Mouse (Mus musculus) MEL (cell line): Measurements from ENCODE around the gene Gcm1. TPM values are rescaled to one million over a fixed set of nuclear protein-coding genes. Genes with fewer than 3 reads are reported as not detected.

ENCODE experiments used
- DNase-seq: peaks from one replicate; pipeline ENCODE4 v3.0.0; 2011; ENCODE audit warnings: low read depth, low spot score
- H3K27ac ChIP-seq: 2 replicates; pipeline ENCODE4 v1.5.1; 2012; ENCODE audit warnings: low read depth, mild to moderate bottlenecking, control low read depth, low read length, moderate library complexity; ENCODE audit not compliant: control insufficient read depth
- H3K27me3 ChIP-seq, 2 experiments: fragments of 150-350 bp in 1 of 2; sonication (generic) in 1 of 2; 2 replicates each; pipeline ENCODE4 v1.6.1; 2012; ENCODE audit warnings: low read length in 2 of 2, mild to moderate bottlenecking in 2 of 2, improper control_type of control experiment in 1 of 2, moderate library complexity in 1 of 2; ENCODE audit not compliant: insufficient read depth in 2 of 2, control insufficient read depth in 1 of 2
- H3K36me3 ChIP-seq, 2 experiments: 2 replicates each; pipeline ENCODE4 v1.6.1; 2012 to 2014; ENCODE audit warnings: low read length in 2 of 2, improper control_type of control experiment in 1 of 2, inconsistent platforms in 1 of 2, mild to moderate bottlenecking in 1 of 2; ENCODE audit not compliant: insufficient read depth in 2 of 2, control insufficient read depth in 1 of 2
- H3K4me1 ChIP-seq, 2 experiments: fragments of 150-350 bp in 1 of 2; sonication (generic) in 1 of 2; 2 replicates each; pipeline ENCODE4 v1.6.1; 2012; ENCODE audit warnings: low read length in 2 of 2, improper control_type of control experiment in 1 of 2, mild to moderate bottlenecking in 1 of 2; ENCODE audit not compliant: insufficient read depth in 2 of 2, control insufficient read depth in 1 of 2
- H3K4me3 ChIP-seq, 2 experiments: fragments of 150-350 bp in 1 of 2; sonication (generic) in 1 of 2; 2 replicates each; pipeline ENCODE4 v1.5.1; 2012; ENCODE audit warnings: low read depth in 2 of 2, low read length in 2 of 2, mild to moderate bottlenecking in 2 of 2, moderate library complexity in 2 of 2, control low read depth in 1 of 2, improper control_type of control experiment in 1 of 2; ENCODE audit not compliant: control insufficient read depth in 1 of 2, insufficient read depth in 1 of 2
- H3K79me2 ChIP-seq: 2 replicates; pipeline ENCODE4 v1.6.1; 2012; ENCODE audit warnings: mild to moderate bottlenecking, low read length, moderate library complexity; ENCODE audit not compliant: control insufficient read depth, poor library complexity, insufficient read depth
- H3K9ac ChIP-seq: 2 replicates; pipeline ENCODE4 v1.6.1; 2012; ENCODE audit warnings: low read depth, mild to moderate bottlenecking, control low read depth, low read length, moderate library complexity; ENCODE audit not compliant: control insufficient read depth, poor library complexity, severe bottlenecking
- H3K9me3 ChIP-seq: fragments of 150-350 bp; sonication (generic); replicated peaks from 2 replicates; pipeline ENCODE4 v1.6.1; 2012; ENCODE audit warnings: mild to moderate bottlenecking, low read length, improper control_type of control experiment, moderate library complexity; ENCODE audit not compliant: insufficient read depth
- BHLHE40 ChIP-seq: IDR thresholded peaks from 2 replicates; pipeline ENCODE4 v1.6.1; 2012; ENCODE audit warnings: low read depth, mild to moderate bottlenecking, inconsistent platforms, low read length, improper control_type of control experiment, borderline replicate concordance
- CHD1 ChIP-seq: IDR thresholded peaks from 2 replicates; pipeline ENCODE4 v1.6.1; 2012; ENCODE audit warnings: low read depth, mild to moderate bottlenecking, inconsistent platforms, low read length, improper control_type of control experiment
- CTCF ChIP-seq, 3 experiments: IDR thresholded peaks in 2 of 3; conservative IDR thresholded peaks in 1 of 3; 2 replicates each; pipeline ENCODE4 v1.5.1; 2011 to 2012; ENCODE audit warnings: low read length in 3 of 3, low read depth in 2 of 3, mild to moderate bottlenecking in 2 of 3, improper control_type of control experiment in 1 of 3, inconsistent platforms in 1 of 3, mixed read lengths in 1 of 3, moderate library complexity in 1 of 3; ENCODE audit not compliant: control insufficient read depth in 1 of 3, insufficient read depth in 1 of 3, poor library complexity in 1 of 3, severe bottlenecking in 1 of 3
- GABPA ChIP-seq: IDR thresholded peaks from 2 replicates; pipeline ENCODE4 v1.6.1; 2012; ENCODE audit warnings: low read depth, mild to moderate bottlenecking, inconsistent platforms, low read length, improper control_type of control experiment, moderate library complexity
- GATA1 ChIP-seq: IDR thresholded peaks from 2 replicates; pipeline ENCODE4 v1.6.1; 2011; ENCODE audit warnings: low read depth, low read length, improper control_type of control experiment
- JUND ChIP-seq: IDR thresholded peaks from 2 replicates; pipeline ENCODE4 v1.6.1; 2011; ENCODE audit warnings: low read depth, mild to moderate bottlenecking, improper control_type of control experiment, low read length
- MAX ChIP-seq: IDR thresholded peaks from 2 replicates; pipeline ENCODE4 v1.6.1; 2011; ENCODE audit warnings: low read length, improper control_type of control experiment
- MAZ ChIP-seq: IDR thresholded peaks from 2 replicates; pipeline ENCODE4 v1.6.1; 2012; ENCODE audit warnings: low read depth, mild to moderate bottlenecking, inconsistent platforms, low read length, improper control_type of control experiment
- MXI1 ChIP-seq: IDR thresholded peaks from 2 replicates; pipeline ENCODE4 v1.6.1; 2011; ENCODE audit warnings: mild to moderate bottlenecking, low read depth, low read length, improper control_type of control experiment
- MYC ChIP-seq: IDR thresholded peaks from 2 replicates; pipeline ENCODE4 v1.6.1; 2011; ENCODE audit warnings: low read depth, mild to moderate bottlenecking, low read length, improper control_type of control experiment, moderate library complexity
- POLR2AphosphoS2 ChIP-seq: IDR thresholded peaks from 2 replicates; pipeline ENCODE4 v1.6.1; 2011; ENCODE audit warnings: low read length, improper control_type of control experiment
- POLR2AphosphoS5 ChIP-seq: IDR thresholded peaks from 2 replicates; pipeline ENCODE4 v1.6.1; 2012; ENCODE audit warnings: low read depth, borderline replicate concordance, mild to moderate bottlenecking, inconsistent platforms, low read length, moderate library complexity, mixed read lengths
- RAD21 ChIP-seq: IDR thresholded peaks from 2 replicates; pipeline ENCODE4 v1.6.1; 2011; ENCODE audit warnings: mild to moderate bottlenecking, low read depth, low read length, improper control_type of control experiment
- RCOR1 ChIP-seq: IDR thresholded peaks from 2 replicates; pipeline ENCODE4 v1.6.1; 2012; ENCODE audit warnings: low read depth, mild to moderate bottlenecking, inconsistent platforms, low read length, improper control_type of control experiment
- SMC3 ChIP-seq: IDR thresholded peaks from 2 replicates; pipeline ENCODE4 v1.6.1; 2011; ENCODE audit warnings: low read depth, low read length, improper control_type of control experiment
- TAL1 ChIP-seq: IDR thresholded peaks from 2 replicates; pipeline ENCODE4 v1.6.1; 2012; ENCODE audit warnings: mild to moderate bottlenecking, inconsistent platforms, low read length, moderate library complexity, mixed read lengths
- TCF12 ChIP-seq: IDR thresholded peaks from 2 replicates; pipeline ENCODE4 v1.6.1; 2014; ENCODE audit warnings: low read depth, mild to moderate bottlenecking, inconsistent platforms, low read length, improper control_type of control experiment, moderate library complexity
- USF2 ChIP-seq, 2 experiments: IDR thresholded peaks; 2 replicates each; pipeline ENCODE4 v1.6.1; 2011 to 2012; ENCODE audit warnings: improper control_type of control experiment in 2 of 2, low read length in 2 of 2, borderline replicate concordance in 1 of 2, inconsistent platforms in 1 of 2, low read depth in 1 of 2, mild to moderate bottlenecking in 1 of 2; ENCODE audit not compliant: insufficient read depth in 1 of 2
- ZC3H11A ChIP-seq: IDR thresholded peaks from 2 replicates; pipeline ENCODE4 v1.6.1; 2012; ENCODE audit warnings: low read depth, mild to moderate bottlenecking, inconsistent platforms, low read length, improper control_type of control experiment
- ZNF384 ChIP-seq: IDR thresholded peaks from 2 replicates; pipeline ENCODE4 v1.6.1; 2012; ENCODE audit warnings: low read depth, mild to moderate bottlenecking, inconsistent platforms, low read length, improper control_type of control experiment
- polyA plus RNA-seq, 2 experiments: library from polyadenylated mRNA; stranded (reverse) in 1 of 2; unstranded in 1 of 2; fragments of >175 nt in 1 of 2; fragments of >200 nt in 1 of 2; gene quantifications; 2 replicates each; pipeline versions ENCODE4 v1.2.1 to v1.2.4; 2012; ENCODE audit warnings: low replicate concordance in 2 of 2, low read depth in 1 of 2; ENCODE audit not compliant: insufficient read length in 2 of 2, insufficient read depth in 1 of 2, missing spikeins in 1 of 2
- total RNA-seq: library from RNA; depleted of rRNA; stranded (reverse); fragments of 300-350 nt; gene quantifications from 2 replicates; pipeline ENCODE4 v1.2.3, GENCODE M21; 2012

Gene Gcm1
- total and polyA plus RNA-seq, 3 experiments, result not detected

GRCm38 (mm10) chr9:78024823-78025222, 26.9 kb upstream of the Gcm1 start:
- H3K4me3 ChIP-seq, result no peak overlapping the region

DNA sequence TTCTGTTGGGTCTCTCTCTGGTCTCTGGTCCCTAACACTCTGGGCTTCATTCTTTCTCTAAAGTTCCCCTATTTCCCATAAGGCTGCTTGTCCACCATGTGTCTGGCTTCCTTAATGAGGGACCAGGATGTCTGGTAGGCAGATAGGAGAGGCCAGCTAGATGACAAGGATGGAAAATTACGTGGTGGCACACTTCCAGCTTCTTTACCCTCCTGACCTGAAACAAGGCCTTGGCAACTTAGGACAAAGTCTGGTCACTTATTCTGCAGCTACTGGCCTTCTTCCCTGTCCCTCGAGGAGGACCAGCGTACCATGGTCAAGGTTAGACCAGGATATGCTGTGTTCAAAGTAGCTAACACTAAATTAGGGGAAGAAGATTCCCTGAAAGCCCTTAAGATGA, 24.6 kb upstream of the Gcm1 start:
- H3K9me3 ChIP-seq, result no peaks in the 10 kb centered on the region
- H3K79me2 ChIP-seq, result no peaks in the 10 kb centered on the region
- H3K9ac ChIP-seq, result no peak overlapping the region
- DNase-seq, result no peak
- TF ChIP-seq TCF12, result no peak
- no peak for TF ChIP-seq MXI1
- TF ChIP-seq USF2 (IDR thresholded peaks at IDR 0.05; ENCODE audit: borderline replicate concordance in 1 of 2, insufficient read depth in 1 of 2, low read depth in 1 of 2, low read length in 2 of 2), result no peak
- no peak for TF ChIP-seq GABPA
- no peaks in the 10 kb centered on the region for H3K4me1 ChIP-seq
- no peak overlapping the region for H3K4me3 ChIP-seq
- peaks cover under 1 to 3% of the 10 kb centered on the region in 2 experiments; a peak in 2 of 4 replicates for H3K27me3 ChIP-seq
- no peaks in the 10 kb centered on the region for H3K36me3 ChIP-seq
- H3K27ac ChIP-seq, result no peak overlapping the region

More at GRCm38 (mm10) chr9:78024823-78025222, 26.9 kb upstream of the Gcm1 start:
- Histone ChIP-seq H3K27me3 (peaks cover 5 to 6% of the 10 kb centered on the region in 2 experiments; a peak in 3 of 4 replicates), H3K27ac (no peak overlapping the region), H3K36me3 (no peaks in the 10 kb centered on the region), H3K9me3 (no peaks in the 10 kb centered on the region), H3K79me2 (no peaks in the 10 kb centered on the region), H3K9ac (no peak overlapping the region), H3K4me1 (no peaks in the 10 kb centered on the region)
- TF ChIP-seq RAD21 (peak; percentile 84), GABPA (no peak), MXI1 (no peak), MAX (no peak), TAL1 (no peak), JUND (no peak), BHLHE40 (no peak), ZC3H11A (peak; percentile 81), RCOR1 (no peak), CTCF (IDR thresholded peaks at IDR 0.05 in 2 of 3, conservative IDR thresholded peaks at IDR 0.05 in 1 of 3; ENCODE audit: control insufficient read depth in 1 of 3, insufficient read depth in 1 of 3, low read depth in 2 of 3, low read length in 3 of 3, poor library complexity in 1 of 3, severe bottlenecking in 1 of 3) (peak; percentile 83 to 96 (median 92)), SMC3 (peak; percentile 92), MYC (no peak), GATA1 (peak; percentile 53; the same call in 1 of the 2 replicates), CHD1 (no peak), USF2 (IDR thresholded peaks at IDR 0.05; ENCODE audit: borderline replicate concordance in 1 of 2, insufficient read depth in 1 of 2, low read depth in 1 of 2, low read length in 2 of 2) (no peak), MAZ (no peak), POLR2AphosphoS5 (no peak), POLR2AphosphoS2 (no peak), ZNF384 (no peak), TCF12 (no peak)
- DNase-seq, result peak; percentile 60
